Mouse (Mus musculus) cortical plate, adult 2 months (tissue): ENCODE data around the gene Ang2.
"Not testable (repeated sequence)": the region's sequence is repeated elsewhere in the genome, so short reads cannot be mapped to it uniquely, and the experiment has no call there.

Experiments
- CTCF ChIP-seq: fragments of 200-500 bp; IDR thresholded peaks from 2 replicates; pipeline ENCODE4 v1.5.1; 2011; ENCODE audit warnings: mild to moderate bottlenecking, control low read depth, low read length; ENCODE audit not compliant: insufficient read depth; ENCODE audit errors: extremely low read depth
- POLR2A ChIP-seq: fragments of 200-500 bp; IDR thresholded peaks from 2 replicates; pipeline ENCODE4 v1.6.1; 2011; ENCODE audit warnings: mild to moderate bottlenecking, low read length, control low read depth; ENCODE audit not compliant: insufficient read depth; ENCODE audit errors: extremely low read depth

- TF ChIP-seq POLR2A, CTCF: not testable (repeated sequence)
Measured at GRCm38 (mm10) chr14:51172947-51173346, 26.0 kb downstream of the Ang2 start.
